Mouse (Mus musculus): ENCODE results near the gene Liph. TPM values are rescaled to one million over a fixed set of nuclear protein-coding genes. Genes with fewer than 3 reads are reported as not detected.

The Liph gene
- polyA plus RNA-seq, 1 experiment, result 0.08 TPM

GRCm38 (mm10) chr16:21986191-21986590 lies 9.3 kb downstream of the Liph start:
- TF ChIP-seq GATA1 (IDR thresholded peaks at IDR 0.05; ENCODE audit: low read length), result no peak

DNA sequence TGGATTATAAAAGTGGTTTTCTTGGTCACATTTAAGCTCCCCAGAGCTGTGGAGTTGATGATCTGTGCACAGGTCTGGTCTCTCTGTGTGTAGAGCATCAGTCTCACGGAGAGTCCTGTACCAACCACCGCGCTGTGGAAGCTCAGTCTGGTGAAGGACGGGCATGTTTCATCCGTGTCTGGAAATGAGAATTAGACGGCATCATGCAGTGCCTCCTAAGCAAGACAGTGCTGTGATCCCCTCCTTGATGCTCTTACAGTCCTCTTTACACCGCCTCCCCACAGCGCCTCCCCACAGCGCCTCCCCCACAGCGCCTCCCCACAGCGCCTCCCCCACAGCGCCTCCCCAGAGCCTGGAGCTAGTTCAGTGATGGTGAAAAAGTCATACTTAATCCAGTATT lies 11.4 kb downstream of the Liph start:
- TF ChIP-seq GATA1 (IDR thresholded peaks at IDR 0.05; ENCODE audit: low read length), result no peak

GRCm38 (mm10) chr16:21983581-21983980 lies 11.9 kb downstream of the Liph start:
- no peak for TF ChIP-seq GATA1 (IDR thresholded peaks at IDR 0.05; ENCODE audit: low read length)

DNA sequence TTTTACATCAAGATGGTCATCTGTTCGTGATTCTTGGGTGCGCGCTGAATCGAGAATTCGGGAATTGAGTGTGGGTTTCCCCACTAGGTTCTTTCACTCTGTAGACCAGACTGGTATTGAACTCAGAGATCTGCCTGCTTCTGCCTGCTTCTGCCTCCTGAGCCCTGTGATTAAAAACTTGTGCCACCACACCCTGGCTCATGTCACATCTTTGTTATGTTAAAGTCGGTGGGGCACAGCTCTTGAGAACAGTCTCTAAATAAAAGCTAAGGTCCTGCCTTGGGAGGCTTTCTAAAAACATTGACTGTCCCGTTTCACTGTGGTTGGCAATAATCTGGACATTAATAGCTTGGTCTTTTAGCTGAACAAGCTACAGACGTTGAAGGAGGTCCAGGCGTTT lies 12.3 kb downstream of the Liph start:
- TF ChIP-seq GATA1 (IDR thresholded peaks at IDR 0.05; ENCODE audit: low read length), result no peak

DNA sequence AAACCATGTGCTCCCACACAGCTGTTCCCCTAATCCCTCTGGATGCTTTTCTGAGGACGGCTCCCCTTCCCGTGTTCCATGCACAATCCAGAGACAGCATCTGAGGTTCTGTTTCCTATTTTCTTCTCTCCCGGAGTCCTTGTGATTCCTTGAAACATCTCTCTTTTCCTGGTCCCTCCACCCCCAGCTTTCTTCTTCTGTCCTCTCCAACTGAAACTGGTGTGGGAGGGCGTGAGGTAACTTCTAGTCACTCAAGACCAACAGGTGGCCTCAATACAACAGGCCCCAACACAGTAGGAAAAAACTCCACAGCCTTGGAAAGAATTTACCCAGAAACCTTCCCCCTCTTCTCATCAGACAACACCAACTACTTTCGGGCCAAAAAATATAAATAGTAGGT lies 18.1 kb downstream of the Liph start:
- TF ChIP-seq GATA1 (IDR thresholded peaks at IDR 0.05; ENCODE audit: low read length), result no peak

DNA sequence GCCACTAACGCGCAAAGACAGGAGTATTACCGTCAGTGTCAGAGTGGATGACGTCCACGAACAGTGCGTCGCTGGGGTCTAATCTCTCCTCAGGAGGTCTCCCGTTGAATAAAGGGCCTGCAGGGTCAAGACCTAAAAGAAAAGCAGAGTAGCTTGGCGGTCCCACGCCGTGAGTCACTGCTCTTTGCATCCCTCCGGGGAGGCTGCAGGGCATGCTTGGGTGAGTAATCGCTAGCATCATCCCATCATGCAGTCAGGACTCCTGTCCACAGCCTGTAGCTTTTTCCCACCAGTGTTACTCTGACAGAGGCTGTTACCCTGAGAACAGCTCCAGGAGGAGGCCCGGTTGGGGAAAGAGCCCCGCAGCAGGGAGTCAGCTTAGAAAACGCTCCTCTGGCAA lies 19.3 kb downstream of the Liph start:
- TF ChIP-seq GATA1 (IDR thresholded peaks at IDR 0.05; ENCODE audit: low read length), result no peak

- no peak for TF ChIP-seq GATA1 (IDR thresholded peaks at IDR 0.05; ENCODE audit: low read length)
Observed at GRCm38 (mm10) chr16:21971446-21971845, 24.0 kb downstream of the Liph start.

DNA sequence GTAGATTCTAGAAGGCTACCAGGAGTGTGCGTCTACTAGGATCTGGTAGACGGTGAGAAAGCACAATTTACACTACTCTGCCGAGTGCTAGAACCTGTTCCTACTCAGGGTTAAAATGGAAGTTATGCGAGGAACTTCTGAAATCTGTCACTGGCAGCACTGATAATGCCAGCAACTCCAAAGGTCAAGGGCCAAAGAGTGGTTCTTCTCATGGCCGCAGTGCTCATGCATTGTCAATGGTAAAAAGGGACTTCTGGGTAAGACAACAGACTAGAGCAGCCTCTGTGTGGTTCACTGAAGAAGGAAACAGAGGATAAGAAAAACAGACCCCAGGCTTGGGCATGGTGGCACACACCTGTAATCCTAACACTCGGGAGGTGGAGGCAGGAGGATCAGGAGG lies 24.9 kb downstream of the Liph start:
- TF ChIP-seq GATA1 (IDR thresholded peaks at IDR 0.05; ENCODE audit: low read length), result no peak

DNA sequence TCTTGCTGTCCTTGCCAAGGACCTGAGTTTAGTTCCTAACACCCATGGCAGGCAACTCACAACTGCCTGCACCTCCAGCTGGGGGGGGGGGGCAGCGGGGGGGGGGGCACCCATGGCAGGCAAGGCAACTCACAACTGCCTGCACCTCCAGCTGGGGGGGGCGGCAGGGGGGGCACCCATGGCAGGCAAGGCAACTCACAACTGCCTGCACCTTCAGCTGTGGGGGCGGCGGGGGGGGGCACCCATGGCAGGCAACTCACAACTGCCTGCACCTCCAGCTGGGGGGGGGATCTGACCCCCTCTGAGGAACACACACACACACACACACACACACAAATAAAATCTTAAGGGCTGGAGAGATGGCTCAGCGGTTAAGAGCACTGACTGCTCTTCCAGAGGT lies 25.6 kb downstream of the Liph start:
- no peak for TF ChIP-seq GATA1 (IDR thresholded peaks at IDR 0.05; ENCODE audit: low read length)

DNA sequence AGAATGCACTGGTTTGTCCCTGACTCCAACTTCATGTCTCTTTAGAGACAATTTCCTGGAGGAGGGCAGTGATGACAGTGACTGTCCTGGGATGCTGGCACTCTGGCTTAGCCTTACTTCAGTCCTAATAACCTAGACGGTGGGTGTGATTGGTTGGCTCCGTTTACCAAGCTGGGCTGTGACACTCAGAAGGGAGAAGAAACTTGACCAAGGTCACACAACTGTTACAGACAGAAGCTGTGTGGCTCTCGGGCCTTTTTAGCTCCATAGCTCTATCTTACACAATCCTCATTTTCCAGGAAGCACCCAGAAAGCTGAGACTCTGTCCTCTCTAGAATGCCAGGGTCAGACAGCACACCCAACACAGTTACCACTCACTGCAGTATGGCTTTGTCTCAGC lies 29.9 kb downstream of the Liph start:
- no peak for TF ChIP-seq GATA1 (IDR thresholded peaks at IDR 0.05; ENCODE audit: low read length)

GRCm38 (mm10) chr16:21955591-21955990 lies 39.9 kb downstream of the Liph start:
- no peak for TF ChIP-seq GATA1 (IDR thresholded peaks at IDR 0.05; ENCODE audit: low read length)

DNA sequence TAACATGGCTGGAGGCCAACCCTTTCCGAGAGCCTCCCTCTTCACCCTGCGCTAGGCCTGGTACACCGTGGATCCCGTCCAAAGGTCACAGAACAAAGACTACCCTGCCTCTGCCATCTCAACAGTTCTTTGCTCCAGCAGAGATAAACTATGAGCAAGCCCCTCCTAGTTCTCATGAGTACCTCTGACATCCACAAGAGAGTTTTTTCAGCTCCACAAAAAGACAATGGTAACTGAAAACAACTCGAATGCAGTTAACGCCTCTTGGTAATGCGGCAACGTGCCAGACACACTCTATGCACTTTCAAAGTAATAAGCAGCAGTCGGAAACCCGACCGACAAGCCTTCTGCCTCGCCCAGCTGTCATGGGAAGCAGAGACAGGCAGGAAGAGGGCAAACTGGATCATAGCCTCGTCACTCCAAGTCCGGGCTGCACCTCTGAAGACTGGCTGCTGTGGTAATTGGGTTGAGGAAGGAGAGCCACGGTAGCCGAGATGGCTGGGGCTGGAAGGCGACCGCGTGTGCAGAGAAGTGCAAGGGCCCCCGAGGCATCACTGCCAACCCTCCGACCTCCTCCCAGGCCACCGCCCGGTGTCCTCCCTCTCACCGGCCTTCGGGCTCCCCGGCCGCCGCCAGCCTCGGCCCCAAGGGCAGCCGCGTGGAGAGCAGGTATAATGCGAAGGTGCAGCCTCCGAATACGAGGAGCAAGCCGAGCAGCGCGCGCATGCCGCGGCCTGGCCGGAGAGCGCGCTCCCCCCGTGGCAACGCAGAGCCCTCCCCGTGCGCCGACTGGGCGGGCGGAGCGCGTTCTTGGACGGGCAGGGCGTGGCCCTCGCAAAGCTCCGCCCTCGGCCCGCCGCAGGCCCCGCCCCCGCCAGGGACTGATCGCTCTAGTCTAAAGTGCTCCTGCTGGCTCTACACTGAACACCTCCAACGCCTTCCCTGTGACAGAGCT lies 48.4 kb downstream of the Liph start, which contains the start of gene Tmem41a:
Gene Tmem41a (minus strand): TSS at position 792 of the 955 bp plus-strand sequence.
- TF ChIP-seq GATA1 (IDR thresholded peaks at IDR 0.05; ENCODE audit: low read length), result no peak

GRCm38 (mm10) chr16:21928471-21928870 lies 67.0 kb downstream of the Liph start:
- TF ChIP-seq GATA1 (IDR thresholded peaks at IDR 0.05; ENCODE audit: low read length), result no peak

- TF ChIP-seq GATA1 (IDR thresholded peaks at IDR 0.05; ENCODE audit: low read length), result no peak
Observed at GRCm38 (mm10) chr16:21916681-21917080, 78.8 kb downstream of the Liph start.

DNA sequence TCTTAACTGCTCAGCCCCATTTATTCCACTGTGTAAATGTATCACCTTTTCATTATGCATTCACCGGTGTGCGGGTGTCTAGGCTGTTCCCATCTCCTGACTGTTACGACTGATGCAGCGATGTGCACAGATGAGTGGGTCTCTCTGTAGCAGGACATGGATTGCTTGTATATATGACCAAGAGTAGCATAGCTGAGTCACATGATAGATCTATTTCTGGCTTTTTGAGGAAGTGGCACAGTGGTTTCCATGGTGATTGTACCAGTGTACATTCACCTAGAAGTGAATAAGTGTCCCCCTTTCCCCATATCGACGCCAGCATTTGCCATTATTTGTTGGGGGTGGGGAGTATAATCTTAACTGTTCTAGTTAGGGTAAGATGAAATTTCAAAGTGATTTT lies 82.1 kb downstream of the Liph start:
- TF ChIP-seq GATA1 (IDR thresholded peaks at IDR 0.05; ENCODE audit: low read length), result no peak

GRCm38 (mm10) chr16:21906902-21907301 lies 88.6 kb downstream of the Liph start:
- TF ChIP-seq GATA1 (IDR thresholded peaks at IDR 0.05; ENCODE audit: low read length), result no peak

- no peak for TF ChIP-seq GATA1 (IDR thresholded peaks at IDR 0.05; ENCODE audit: low read length)
Observed at GRCm38 (mm10) chr16:21905996-21906395, 89.5 kb downstream of the Liph start.

Data from G1E-ER4 (cell line).